Mouse (Mus musculus) MEL-GATA-1-ER (cell line): Measurements from ENCODE around the gene Atg101.
A peak's percentile ranks its signal among the peaks of the same experiment; 100 is the strongest.

ENCODE experiments used
- DNase-seq: peaks from one replicate; pipeline ENCODE4 v3.0.0-alpha.2; 2012; ENCODE audit warnings: low read depth; ENCODE audit errors: extremely low read depth

Gene Atg101

DNA sequence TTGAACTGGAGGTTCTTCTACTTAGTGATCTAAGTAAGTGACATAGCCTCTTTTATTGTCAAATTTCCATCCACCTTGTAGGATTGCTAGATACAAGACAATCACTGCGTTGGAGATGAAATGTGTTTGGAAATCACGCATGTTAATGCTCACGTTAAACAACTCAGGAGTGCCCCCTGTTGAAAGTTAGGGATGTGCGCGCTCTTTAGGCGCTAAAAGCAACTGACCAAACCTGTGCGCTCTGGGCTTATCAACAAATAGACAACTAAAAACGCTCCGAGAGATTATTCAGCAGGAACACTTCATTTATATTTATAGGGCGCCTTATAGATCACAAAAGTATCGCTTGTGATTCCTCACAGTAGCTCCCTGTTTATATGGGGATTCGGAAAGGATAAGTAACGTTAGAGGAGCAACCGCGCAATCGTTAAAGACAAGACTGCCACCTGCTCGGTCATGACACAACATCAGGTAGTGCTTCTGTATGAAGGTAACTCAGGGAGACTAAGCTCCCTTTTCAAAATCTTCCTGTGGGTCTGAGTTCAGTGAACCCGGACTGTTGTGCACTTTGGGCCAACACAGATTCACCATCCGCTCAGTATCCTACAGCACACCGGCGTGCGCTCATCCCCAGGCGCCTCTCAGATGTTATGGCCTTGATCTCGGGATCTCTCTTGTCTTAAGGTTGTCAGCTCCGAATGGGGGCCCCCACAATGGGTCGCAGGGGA, 725 bp upstream of the Atg101 start:
- DNase-seq, result peak; percentile 68

DNA sequence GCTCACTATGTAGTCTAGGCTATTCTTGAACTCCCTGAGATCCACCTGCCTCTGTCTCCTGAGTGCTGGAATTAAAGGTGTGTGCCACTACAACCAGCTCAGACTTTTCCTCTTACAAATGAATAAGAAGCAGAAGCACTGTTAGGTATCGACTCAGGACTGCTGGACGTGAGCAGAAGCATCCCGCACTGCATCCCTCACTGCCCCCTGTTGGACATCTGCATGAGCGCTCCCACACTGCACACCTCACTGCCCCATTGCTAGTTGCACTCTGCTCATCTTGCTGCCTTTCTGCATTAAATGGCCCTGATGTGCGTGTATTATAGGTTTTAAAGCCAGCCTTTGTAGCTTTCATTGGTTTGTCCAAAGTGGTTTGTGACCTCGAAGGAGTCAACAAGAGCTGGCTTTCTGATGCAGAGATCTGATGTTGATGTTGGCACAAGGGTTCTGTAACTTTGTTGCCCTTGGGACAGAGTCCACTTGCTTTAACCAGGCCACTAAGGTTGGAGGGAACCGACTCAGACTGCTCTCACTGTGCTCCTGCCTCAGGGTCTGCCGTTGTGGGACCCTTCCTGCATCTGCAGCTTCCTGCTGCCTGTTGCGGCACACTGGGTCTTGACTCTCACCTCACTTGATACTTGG, 2.2 kb downstream of the Atg101 start:
- no peak for DNase-seq

DNA sequence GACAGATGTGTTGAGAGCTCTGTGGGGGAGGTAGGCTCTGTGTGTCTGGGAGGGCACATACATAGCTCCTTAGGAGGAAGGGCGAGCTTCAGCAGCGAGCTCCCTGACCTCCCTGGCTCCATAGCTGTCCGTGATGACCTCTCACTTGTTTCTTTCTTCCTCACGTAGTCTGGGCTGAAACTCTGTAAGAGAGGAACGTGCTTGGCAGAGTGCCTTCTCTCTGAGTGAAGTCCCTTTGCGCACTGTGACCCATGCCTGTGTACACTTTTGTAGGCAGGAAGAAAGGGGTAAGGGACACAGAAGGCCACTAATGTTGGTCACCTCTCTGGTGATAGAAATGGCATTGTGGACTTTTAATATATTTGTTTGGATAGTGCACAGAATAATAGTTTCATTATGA, 3.3 kb downstream of the Atg101 start:
- no peak for DNase-seq

DNA sequence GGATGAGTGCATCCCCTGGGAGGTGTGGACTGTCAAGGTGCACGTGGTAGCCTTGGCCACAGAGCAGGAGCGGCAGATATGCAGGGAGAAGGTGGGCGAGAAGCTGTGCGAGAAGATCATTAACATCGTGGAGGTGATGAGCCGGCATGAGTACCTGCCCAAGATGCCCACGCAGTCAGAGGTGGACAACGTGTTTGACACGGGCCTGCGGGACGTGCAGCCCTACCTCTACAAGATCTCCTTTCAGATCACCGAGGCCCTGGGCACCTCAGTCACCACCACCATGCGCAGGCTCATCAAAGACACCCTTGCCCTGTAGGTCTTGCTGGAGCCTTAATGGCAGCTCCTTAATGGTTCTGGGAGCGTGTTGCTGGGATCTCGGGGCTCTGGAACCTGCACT, 6.3 kb downstream of the Atg101 start:
- DNase-seq, result no peak

DNA sequence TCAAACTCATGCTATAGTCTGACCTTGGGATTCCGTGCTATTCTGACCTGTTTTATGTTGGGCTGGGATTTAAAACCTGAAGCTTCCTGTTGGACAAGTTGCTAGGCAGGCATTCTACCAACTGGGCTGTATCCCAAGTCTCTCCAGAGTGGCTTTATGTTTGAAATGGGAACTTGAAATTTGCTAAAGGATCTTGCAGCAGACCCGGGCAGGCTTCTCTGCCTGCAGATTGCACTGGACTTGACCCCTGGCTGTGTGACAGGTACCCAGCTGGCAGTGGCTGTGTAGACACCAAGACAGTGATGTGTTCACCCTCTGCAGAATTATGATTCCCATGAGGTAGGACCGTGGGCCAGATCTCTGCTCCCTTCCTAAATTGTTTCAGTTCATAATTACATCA, 7.9 kb downstream of the Atg101 start:
- DNase-seq, result no peak

DNA sequence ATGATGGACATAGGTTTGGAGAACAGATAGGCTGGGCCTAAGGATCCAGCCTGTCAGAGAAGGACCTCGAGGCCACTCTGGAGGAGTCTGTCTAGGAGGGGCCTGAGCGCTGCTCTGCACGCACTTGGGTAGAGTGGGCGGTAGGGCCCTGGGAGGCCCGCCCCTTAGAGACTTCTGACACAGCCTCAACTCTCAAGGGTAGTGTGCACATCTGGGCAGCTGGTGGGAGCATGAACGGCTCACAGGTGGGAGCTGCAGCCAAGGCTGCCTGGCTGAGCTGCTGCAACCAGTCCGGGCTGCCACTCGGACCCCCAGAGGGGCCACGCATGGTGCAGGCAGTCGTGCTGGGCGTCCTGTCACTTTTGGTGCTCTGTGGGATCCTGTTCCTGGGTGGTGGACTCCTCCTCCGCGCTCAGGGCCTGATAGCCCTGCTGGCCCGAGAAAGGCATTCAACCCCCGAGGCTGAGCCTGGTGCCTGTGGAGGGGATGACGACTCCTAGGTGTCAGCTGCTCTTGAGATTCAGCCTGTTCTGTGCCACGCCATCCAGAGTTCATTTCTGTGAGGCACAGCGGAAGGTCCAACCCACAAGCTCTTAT, 9.1 kb downstream of the Atg101 start, which contains the start of gene 6030408B16Rik:
6030408B16Rik (plus strand) TSS at position 188 of the 597 bp plus-strand sequence.
- DNase-seq, result no peak

DNA sequence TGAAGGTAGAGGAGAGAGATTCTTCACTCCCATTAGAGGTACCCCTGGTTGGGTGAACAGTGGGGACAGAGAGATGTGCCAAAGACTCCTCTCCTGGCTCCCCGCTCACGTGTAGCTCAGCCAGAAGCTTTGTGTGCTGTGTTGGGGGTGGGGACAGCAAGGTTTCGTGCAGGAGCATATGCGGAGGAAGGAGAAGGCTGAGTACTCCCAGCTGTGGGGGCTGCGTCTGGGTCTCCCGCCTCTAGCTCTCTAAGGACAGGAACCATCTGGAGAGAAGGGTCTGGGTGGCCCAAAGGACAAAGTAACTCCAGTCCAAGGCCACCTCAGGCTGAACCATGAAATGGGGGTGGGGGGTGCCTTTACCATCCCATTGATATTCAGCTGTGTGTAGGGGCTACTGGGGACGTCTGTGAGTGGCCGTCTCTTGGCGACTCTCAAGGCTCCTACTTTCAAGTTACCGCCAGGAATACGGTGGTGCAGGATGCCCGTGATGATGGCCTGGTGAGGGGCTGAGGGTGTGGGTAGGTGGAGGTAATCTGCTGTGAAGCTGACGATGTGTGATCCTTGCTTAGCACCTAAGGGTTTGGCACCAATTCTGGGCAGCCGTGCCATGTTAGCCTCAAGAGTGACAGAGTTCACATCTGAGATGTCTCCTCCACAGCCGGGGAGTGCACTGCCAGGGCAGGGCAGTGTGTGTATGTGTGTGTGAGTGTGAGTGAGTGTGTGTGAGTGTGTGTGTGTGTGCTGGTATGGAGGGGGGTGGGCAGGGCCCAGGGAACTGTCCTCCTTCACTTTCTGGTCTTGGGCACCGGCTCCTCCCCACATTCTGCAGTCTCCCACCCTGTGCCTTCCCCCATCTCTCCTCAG, 10.2 kb downstream of the Atg101 start:
- DNase-seq, result no peak

DNA sequence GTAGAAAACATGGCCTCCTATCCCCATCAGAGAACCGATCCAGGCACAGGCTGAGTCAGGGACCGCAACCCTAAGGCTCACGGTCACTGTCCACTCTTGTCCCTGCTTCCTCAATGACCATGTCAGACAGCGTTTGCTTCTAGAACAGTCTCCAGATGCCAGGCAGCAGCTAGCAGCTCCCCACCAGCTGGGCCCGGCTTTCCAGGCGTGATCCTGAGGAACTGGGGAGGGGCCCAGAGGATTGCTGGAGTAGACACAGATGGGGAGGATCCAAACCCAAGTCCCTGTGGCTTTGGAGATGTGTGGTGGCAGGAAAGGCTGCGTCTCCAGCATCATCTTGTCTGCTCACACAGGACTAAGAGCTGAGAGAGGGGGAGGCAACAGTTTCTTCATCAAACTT, 11.0 kb downstream of the Atg101 start:
- DNase-seq, result no peak

DNA sequence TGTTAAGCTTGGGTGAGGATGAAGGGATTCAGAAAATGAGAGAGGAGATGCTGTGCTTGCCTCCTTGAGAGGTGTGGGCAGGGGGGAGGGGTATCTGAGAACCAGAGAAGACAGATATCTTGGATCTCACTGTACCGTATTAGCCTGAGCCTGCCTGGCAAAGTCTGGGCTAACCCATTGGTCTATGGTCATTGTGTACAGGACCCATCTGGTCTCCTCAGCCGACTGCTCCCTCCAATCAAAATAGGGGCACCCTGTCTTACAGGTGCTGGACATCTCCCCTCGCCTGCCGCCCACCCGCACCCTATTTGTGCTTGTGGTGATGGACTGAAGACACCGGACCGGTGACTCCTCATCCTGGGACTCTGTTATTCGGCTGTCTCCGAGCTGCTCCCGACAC, 11.5 kb downstream of the Atg101 start:
- no peak for DNase-seq

DNA sequence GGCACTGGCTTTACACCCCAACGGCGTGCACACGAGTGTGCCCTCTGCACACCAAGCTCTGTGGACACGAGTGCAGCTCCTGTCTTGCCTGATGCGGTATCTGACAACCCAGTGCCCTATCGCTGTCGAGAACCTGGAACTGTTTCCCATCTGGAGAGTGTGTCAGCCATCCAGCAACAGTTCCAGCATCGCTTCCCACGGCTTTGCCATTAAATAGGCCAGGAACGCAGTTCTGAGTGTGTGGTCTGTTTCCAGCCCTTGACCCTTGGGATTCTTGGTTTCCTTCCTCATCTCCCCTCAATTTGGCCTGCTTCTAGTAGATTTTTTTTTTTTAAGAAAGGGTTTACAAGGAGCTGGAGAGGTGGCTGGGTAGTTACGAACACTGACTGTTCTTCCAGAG, 12.0 kb downstream of the Atg101 start:
- DNase-seq, result no peak

DNA sequence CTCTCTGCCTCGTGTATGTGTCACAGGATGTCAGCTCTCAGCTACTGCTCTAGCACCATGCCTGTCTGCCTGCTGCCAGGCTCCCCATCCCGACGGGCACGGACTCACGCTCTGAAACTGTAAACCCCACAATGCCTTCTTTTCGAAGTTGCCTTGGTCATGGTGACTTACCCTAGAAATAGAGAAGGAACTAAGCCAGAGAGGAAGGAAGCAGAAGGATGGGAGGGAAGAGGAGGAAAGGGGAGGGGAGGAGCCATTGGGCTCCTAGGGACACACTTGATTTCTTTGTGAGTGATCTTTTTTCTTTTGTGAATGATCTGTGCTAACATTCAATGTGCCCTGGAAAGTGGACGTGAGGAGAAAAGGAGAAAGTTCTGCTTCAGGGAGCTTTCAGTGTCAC, 13.9 kb downstream of the Atg101 start:
- no peak for DNase-seq

DNA sequence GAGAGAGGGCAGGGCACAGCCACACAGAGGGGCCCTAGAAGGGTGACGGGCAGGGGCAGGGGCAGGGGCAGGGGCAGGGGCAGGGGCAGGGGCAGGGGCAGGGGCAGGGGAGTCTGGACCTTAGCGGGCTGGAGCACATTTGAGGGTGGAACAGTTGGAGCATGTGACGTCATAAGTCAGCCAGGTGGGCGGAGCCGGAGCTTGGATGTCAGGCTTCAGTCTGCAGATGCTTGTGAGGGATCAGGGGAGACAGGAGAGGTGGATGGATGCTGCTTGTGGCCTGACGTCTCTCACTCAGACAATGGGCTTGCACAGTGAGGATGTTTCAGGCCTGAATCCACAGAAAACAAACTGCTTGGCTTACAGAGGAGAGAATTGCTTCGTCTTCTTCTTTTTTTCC, 14.5 kb downstream of the Atg101 start:
- no peak for DNase-seq

DNA sequence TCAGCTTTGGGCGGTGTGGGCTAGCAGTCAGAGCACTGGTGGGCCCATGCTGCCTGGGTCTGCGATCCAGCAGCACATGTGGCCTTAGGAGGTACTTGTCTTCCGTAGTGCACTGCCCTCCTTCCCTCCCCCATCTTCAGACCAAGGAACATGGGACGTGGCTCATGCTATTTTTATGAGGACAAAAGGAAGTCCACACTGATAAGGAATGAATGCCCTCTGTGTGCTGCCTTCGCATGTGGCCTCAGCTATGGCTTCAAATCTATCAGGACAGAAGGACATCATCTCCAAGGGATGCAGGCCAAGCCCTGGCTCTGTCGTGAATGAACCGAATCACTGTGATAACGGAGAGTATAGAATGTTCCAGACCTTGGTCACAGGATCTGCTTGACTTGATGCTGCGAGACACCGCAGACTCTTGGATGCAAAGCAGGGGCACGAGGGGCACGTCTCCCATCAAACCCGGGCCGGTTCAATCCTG, 15.4 kb downstream of the Atg101 start:
- DNase-seq, result no peak

DNA sequence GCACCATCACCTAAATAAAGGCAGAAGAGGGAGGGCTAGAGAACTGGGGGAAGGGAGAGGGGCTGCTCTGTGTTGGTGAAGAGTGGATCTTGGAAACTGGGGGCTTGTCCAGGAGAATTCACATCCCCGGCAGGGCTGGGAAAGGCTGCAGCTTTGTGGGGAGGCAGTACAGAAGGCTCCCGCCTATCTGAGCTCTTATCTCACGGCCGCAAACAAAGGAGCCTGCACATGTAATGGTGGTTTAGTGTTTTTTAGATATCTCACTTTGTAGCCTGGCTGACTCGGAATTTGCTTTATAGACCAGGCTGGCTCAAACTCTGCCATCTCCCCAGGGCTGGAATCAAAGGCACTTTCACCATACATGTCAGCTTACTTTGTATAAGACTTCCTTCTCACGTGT, 16.1 kb downstream of the Atg101 start:
- DNase-seq, result no peak

DNA sequence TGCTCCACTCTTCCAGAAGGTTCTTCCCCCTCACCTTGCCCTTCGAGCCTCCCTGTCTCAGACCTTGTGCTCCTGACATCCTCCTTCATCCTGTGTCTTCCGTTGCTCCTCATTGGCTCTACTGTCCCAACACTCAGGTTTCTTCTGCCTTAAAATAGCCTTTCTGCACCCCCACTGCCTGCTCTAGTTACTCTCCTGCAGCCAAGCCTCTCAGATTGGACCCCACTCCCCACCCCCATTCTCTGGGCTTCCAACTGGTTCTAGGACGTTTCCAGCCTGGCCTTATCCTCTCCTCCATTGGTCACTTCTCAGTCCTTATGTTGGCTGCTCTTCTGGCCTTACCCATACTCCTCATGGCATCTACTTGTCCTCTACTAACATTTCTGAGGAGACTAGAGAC, 18.1 kb downstream of the Atg101 start:
- DNase-seq, result no peak

DNA sequence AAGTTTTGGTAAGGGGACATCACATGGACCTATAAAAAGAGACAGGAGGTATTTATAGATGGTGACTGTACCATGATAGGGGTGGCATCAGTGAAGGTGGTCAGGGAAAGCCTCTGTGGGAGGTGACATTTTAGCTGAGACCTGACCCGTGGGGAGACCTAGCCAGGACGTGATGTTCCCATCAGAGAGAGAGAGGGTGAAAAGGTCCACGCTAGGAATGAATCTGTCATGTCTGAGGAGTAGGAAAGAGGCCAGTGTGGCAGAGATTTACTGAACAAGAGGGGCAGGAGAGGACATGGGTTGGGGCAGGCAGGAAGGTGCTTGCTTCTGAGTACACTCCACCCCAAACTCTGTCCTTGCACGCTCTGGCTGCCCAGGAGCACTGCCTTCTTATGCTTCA, 19.8 kb downstream of the Atg101 start:
- DNase-seq, result no peak

DNA sequence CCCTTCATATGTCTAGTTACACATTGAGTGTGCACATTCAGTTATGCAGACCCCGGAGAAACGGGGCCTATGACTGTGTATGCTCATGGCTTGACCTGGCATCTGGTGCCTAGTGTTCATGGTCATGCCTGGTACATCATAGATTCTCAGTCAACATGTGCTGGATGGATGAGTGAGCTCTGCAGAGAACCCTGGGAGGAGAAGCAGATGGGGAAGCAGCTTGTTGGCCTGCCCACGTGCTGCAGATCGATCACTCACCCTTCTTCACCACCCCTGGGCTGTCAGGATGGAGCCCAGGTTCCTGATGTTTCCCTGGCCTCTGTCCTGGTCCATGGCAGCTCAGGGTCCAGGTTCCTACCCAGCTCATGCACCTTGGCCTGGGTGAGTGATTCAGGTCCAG, 22.4 kb downstream of the Atg101 start:
- no peak for DNase-seq

DNA sequence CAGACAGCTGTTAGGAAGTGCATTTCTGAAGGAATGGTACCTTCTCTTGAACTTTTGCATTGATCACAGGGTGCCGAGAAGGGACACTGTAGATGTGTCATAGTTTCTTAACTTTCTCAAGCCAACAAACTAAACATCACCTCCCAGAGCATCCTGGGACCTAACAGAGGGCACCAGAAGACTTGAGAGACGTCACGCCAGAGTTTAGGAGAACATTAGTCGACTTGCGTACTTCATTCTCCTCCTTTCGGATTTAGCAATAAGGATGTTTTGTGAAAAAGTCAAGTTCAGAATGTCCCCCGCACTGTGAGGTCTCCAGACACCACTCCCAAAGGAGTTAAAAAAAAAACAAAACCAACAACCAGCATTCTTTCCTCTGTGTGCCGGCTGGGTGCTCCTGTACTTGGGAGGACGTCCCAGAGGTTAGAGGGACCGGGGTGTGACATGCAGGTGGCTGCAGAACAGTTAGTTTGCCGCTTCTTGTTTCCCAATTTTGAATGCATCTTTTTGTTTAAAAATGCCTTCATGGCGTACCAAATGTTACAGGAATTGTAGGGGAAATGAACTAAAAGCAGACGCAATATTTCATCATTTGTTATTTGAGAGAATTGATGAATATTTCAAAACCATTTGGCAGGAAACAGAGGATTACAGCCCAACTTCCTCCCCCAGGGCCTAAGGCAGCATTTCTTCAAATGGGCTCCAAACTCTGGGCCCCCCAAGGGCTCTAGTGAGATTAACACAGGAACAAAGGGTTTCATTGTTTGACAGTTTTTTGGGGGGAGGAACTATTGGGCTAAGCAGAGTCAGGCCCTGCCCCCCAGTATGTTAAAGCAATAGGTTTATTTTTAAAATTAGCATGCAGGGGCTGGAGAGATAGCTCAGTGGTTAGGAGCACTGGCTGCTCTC, 24.6 kb downstream of the Atg101 start:
- no peak for DNase-seq

DNA sequence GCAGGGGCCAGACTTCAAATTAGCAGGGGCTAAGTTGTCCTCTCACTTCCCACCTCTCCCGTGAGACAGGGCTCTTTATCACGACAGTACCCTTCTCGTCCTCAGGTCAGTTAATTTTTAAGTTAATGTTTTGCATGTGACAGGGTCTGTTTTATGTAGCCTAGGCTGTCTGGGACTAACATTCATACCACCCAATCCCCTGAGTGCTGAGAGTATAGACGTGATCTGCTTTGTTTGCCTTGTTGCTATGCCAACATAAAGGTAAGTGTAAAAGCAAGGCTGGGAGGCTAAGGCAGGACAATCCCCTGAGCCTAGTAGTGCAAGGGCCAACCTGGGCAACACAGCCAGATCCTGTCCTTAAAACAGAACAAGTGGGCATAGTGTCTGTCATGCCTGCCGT, 25.4 kb downstream of the Atg101 start:
- no peak for DNase-seq

DNA sequence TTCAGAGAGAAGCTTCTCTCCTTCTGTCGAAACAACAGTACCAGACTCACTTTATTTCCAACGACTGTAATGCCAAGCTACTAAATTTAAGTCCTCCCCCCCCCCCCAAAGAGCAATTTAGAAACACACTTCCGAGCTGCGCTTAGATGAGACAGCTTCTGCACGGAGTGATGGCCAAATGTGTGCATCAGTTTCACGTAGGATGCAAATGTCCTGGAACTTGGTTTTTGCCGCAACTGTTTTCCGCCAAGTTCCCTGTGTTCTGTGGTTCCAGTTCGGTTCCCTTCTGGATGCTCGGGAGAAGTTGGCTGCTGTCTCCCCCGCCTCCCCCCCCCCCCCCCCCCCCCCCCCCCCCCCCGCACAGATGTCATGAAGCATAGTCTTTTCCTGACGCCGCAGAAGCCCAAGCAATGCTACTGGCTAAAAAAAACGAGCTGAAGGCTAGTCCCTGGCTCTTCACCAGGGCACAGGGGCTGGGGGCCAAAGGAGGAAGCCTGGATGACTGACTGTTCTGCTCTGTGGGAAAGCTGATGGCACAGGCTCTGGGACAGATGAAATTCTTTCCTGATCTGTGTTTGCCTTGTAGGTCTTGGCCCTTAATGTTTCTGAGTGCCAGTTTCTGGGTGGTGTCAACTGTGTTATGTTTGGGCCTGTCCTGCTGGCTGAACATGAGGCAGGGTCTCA, 27.2 kb downstream of the Atg101 start:
- DNase-seq, result no peak
